Mouse (Mus musculus): ENCODE results near the gene Ap3d1. TPM values are rescaled to one million over a fixed set of nuclear protein-coding genes. Genes with fewer than 3 reads are reported as not detected.

Gene Ap3d1
- polyA plus RNA-seq, 2 experiments = 20.1 to 26.2 TPM

DNA sequence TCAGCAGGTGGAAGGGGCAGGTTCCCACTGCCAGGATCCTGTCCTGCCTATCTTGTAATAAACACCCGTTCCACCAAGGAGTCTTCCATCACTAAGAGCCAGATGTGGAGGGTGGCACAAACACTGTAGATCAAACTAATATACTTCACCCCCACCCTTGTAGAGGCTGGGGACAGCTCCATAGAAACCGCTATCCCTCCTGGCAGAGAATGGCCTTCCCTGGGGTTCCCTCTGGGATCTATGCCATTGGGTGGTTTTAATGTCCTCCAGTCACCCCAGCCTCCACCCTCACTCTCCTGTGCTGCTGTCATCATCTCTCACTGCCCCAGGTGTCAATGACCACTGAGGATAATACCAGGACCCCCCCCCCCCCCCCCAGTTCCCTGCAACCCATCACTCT is 71.5 kb downstream of the Ap3d1 start:
- WGBS (ENCODE audit: insufficient replicate concordance) = 89% methylated on average over 2 of the region's 2 CpGs
- ATAC-seq (ENCODE audit: insufficient read depth) (no peak), DNase-seq (ENCODE audit: low read depth in 3 of 3, low spot score in 3 of 3) (no peak)
- peaks cover 21 to 22% of the 10 kb centered on the region in 2 experiments for H3K4me1 ChIP-seq (replicated peaks; ENCODE audit: control insufficient read depth in 2 of 2, insufficient read depth in 2 of 2, low read length in 1 of 2)
- no peak overlapping the region for H3K4me3 ChIP-seq (ENCODE audit: insufficient read depth in 1 of 2, low read depth in 2 of 2, low read length in 2 of 2)
- H3K36me3 ChIP-seq (replicated peaks; ENCODE audit: control insufficient read depth, insufficient read depth, low read depth) = peaks cover 62% of the 10 kb centered on the region
- H3K27ac ChIP-seq = no peak overlapping the region
- H3K9ac ChIP-seq (replicated peaks) = no peak overlapping the region
- no peak for TF ChIP-seq EP300 (IDR thresholded peaks at IDR 0.05; ENCODE audit: low read depth)
- TF ChIP-seq CTCF (IDR thresholded peaks at IDR 0.05; ENCODE audit: low read depth) = no peak
- no peaks in the 10 kb centered on the region for H3K9me3 ChIP-seq (ENCODE audit: control insufficient read depth, low read length)
- no peak overlapping the region for H3K4me2 ChIP-seq (ENCODE audit: low read depth)
- H3K27me3 ChIP-seq (ENCODE audit: control insufficient read depth, insufficient read depth, low read length) = no peaks in the 10 kb centered on the region

DNA sequence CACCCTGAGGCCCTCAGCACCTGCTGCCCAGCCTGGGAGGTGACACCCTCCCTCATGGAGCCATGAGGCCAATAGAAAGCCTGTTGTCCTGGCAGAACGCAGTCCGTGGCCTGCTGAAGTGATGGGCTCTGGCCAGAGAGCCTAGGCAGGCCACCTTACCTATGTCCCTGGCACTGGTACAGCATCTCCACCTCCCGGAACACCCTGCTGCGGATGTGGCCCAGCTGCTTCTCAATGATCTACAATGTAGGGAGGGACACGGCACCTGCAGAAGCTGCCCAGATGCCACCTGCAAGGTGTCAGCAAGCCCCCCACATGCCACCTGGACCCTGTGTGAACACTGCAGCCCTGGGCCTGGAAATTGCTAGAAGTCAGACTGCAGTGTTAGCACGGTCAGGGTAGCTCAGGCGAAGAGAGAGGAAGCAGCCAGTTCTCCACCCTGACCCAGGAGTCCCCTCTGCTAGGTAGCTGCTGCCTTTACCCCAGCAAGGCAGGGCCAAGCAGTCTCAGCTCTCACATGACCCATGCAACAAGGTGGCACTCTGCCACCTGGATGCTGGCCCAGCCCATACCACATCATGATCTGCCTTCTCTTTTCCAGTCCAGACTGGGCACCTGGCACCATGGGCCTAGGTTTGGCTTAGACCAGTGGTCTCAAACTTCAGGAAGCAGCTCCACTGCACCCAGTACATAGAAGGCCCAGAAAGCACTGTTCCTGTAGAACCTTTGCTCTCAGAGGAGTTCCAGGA is 72.2 kb downstream of the Ap3d1 start:
- Histone ChIP-seq H3K9ac (replicated peaks) (no peak overlapping the region), H3K4me1 (replicated peaks; ENCODE audit: control insufficient read depth in 2 of 2, insufficient read depth in 2 of 2, low read length in 1 of 2) (peaks cover 26 to 27% of the 10 kb centered on the region in 2 experiments), H3K4me3 (ENCODE audit: insufficient read depth in 1 of 2, low read depth in 2 of 2, low read length in 2 of 2) (no peak overlapping the region), H3K27ac (no peak overlapping the region), H3K27me3 (ENCODE audit: control insufficient read depth, insufficient read depth, low read length) (no peaks in the 10 kb centered on the region), H3K9me3 (ENCODE audit: control insufficient read depth, low read length) (no peaks in the 10 kb centered on the region), H3K36me3 (replicated peaks; ENCODE audit: control insufficient read depth, insufficient read depth, low read depth) (peaks cover 62% of the 10 kb centered on the region), H3K4me2 (ENCODE audit: low read depth) (no peak overlapping the region)
- ATAC-seq (ENCODE audit: insufficient read depth) = no peak
- 90% methylated on average over 7 of the region's 7 CpGs for WGBS (ENCODE audit: insufficient replicate concordance)
- no peak for DNase-seq (ENCODE audit: low read depth in 3 of 3, low spot score in 3 of 3)
- TF ChIP-seq CTCF (IDR thresholded peaks at IDR 0.05; ENCODE audit: low read depth) = no peak
- TF ChIP-seq EP300 (IDR thresholded peaks at IDR 0.05; ENCODE audit: low read depth) = no peak

DNA sequence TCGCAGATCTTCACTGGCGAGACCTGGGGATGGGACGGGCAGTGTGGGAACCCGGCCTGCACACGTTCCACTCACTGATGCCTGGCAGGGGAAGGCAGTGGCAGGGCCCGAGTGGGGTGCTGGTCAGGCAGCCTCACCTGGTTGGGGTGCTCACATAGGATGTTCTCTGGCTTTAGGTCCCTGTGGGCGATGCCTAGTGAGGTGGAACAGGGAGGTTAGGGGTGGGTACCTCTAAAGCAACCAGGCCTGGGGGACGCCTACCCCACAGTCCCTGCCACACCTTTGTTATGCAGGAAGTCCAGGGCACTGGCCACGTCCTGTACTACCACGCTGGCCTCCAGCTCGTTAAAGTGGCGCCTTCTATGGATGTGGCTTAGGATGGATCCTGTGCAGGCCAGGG is 73.0 kb downstream of the Ap3d1 start:
- ATAC-seq (ENCODE audit: insufficient read depth) (no peak), DNase-seq (ENCODE audit: low read depth in 3 of 3, low spot score in 3 of 3) (no peak)
- Histone ChIP-seq H3K36me3 (replicated peaks; ENCODE audit: control insufficient read depth, insufficient read depth, low read depth) (peaks cover 62% of the 10 kb centered on the region), H3K27ac (no peak overlapping the region), H3K9me3 (ENCODE audit: control insufficient read depth, low read length) (no peaks in the 10 kb centered on the region), H3K4me3 (ENCODE audit: insufficient read depth in 1 of 2, low read depth in 2 of 2, low read length in 2 of 2) (no peak overlapping the region), H3K4me2 (ENCODE audit: low read depth) (no peak overlapping the region), H3K9ac (replicated peaks) (no peak overlapping the region), H3K27me3 (ENCODE audit: control insufficient read depth, insufficient read depth, low read length) (no peaks in the 10 kb centered on the region), H3K4me1 (replicated peaks; ENCODE audit: control insufficient read depth in 2 of 2, insufficient read depth in 2 of 2, low read length in 1 of 2) (peaks cover 28% of the 10 kb centered on the region in 2 experiments)
- WGBS (ENCODE audit: insufficient replicate concordance) = 84% methylated on average over 12 of the region's 12 CpGs
- TF ChIP-seq CTCF (IDR thresholded peaks at IDR 0.05; ENCODE audit: low read depth) (no peak), EP300 (IDR thresholded peaks at IDR 0.05; ENCODE audit: low read depth) (no peak)

DNA sequence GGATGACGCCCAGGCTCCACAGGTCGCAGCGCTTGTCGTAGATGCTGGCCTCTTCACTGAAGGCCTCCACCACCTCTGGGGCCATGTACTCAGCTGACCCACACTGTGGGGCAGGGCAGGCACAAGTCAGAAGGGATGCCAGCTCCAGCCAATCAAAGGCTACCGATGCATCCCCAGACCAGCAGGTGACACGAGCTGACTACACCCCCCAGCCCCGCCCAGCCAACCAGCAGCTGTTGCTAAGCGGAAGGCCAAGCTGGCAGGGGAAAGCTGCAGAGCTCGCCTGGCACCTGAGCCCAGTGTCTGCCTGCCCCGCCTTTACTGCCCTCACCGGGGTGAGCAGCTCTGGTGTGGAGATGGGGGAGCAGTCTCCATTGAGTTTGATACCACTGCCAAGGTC is 73.5 kb downstream of the Ap3d1 start:
- H3K36me3 ChIP-seq (replicated peaks; ENCODE audit: control insufficient read depth, insufficient read depth, low read depth) = peaks cover 62% of the 10 kb centered on the region
- H3K27ac ChIP-seq = no peak overlapping the region
- DNase-seq (ENCODE audit: low read depth in 3 of 3, low spot score in 3 of 3) (no peak), ATAC-seq (ENCODE audit: insufficient read depth) (no peak)
- WGBS (ENCODE audit: insufficient replicate concordance) = 73% methylated on average over 11 of the region's 11 CpGs
- H3K4me1 ChIP-seq (replicated peaks; ENCODE audit: control insufficient read depth in 2 of 2, insufficient read depth in 2 of 2, low read length in 1 of 2) = peaks cover 28 to 32% of the 10 kb centered on the region in 2 experiments
- no peak overlapping the region for H3K9ac ChIP-seq (replicated peaks)
- H3K27me3 ChIP-seq (ENCODE audit: control insufficient read depth, insufficient read depth, low read length) = no peaks in the 10 kb centered on the region
- TF ChIP-seq CTCF (IDR thresholded peaks at IDR 0.05; ENCODE audit: low read depth) (no peak), EP300 (IDR thresholded peaks at IDR 0.05; ENCODE audit: low read depth) (no peak)
- no peak overlapping the region for H3K4me2 ChIP-seq (ENCODE audit: low read depth)
- no peaks in the 10 kb centered on the region for H3K9me3 ChIP-seq (ENCODE audit: control insufficient read depth, low read length)
- no peak overlapping the region for H3K4me3 ChIP-seq (ENCODE audit: insufficient read depth in 1 of 2, low read depth in 2 of 2, low read length in 2 of 2)

DNA sequence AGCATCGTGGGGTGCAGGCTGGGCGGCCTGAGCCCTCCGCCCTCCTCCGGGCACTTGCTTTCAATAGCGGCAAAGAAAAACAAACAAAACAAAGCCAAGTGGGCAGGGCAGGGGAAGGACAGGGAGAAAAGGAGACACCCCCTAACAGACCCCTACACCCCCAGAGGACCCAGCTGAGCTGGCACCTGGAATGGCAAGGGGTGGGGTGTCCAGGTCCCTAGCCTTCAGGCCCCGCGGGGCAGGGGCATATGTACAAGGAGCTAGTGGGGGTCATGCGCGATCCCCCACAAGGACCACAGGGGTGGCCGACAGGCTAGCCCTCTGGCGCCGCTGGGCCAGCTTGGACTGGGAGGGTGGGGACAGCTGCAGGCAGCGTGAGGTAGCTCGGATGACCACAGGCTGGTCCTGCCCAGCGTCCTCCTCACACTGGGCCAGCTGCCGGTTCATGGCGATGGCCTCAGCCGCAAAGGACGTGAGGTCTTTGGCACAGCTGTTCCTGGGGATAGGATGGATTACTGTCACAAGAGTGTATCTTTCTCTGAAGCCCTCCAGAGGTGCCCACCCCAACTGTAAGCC is 75.1 kb downstream of the Ap3d1 start:
- 88% methylated on average over 19 of the region's 19 CpGs for WGBS (ENCODE audit: insufficient replicate concordance)
- no peak overlapping the region for H3K9ac ChIP-seq (replicated peaks)
- H3K9me3 ChIP-seq (ENCODE audit: control insufficient read depth, low read length) = no peaks in the 10 kb centered on the region
- H3K36me3 ChIP-seq (replicated peaks; ENCODE audit: control insufficient read depth, insufficient read depth, low read depth) = peaks cover 58% of the 10 kb centered on the region
- ATAC-seq (ENCODE audit: insufficient read depth) (no peak), DNase-seq (ENCODE audit: low read depth in 3 of 3, low spot score in 3 of 3) (no peak)
- no peaks in the 10 kb centered on the region for H3K27me3 ChIP-seq (ENCODE audit: control insufficient read depth, insufficient read depth, low read length)
- H3K27ac ChIP-seq = no peak overlapping the region
- peaks cover 25 to 28% of the 10 kb centered on the region in 2 experiments for H3K4me1 ChIP-seq (replicated peaks; ENCODE audit: control insufficient read depth in 2 of 2, insufficient read depth in 2 of 2, low read length in 1 of 2)
- H3K4me3 ChIP-seq (ENCODE audit: insufficient read depth in 1 of 2, low read depth in 2 of 2, low read length in 2 of 2) = no peak overlapping the region
- no peak for TF ChIP-seq EP300 (IDR thresholded peaks at IDR 0.05; ENCODE audit: low read depth)
- TF ChIP-seq CTCF (IDR thresholded peaks at IDR 0.05; ENCODE audit: low read depth) = no peak
- no peak overlapping the region for H3K4me2 ChIP-seq (ENCODE audit: low read depth)
